In genomic region chr7:109837651-109838050, GRCm38 (mm10) we compare ENCODE assay signal across 25 mouse cellular contexts.
"Had no signal": no experiment of that assay in that cellular context is flagged by ENCODE, and none has a peak within 500 bp of the region (broad histone marks: within the 10 kb centered on the region; RNA-seq: fewer than 3 reads in every experiment).

No protein-coding gene starts in this region.

- H3K9ac ChIP-seq: heart, embryonic 13.5 days; heart, embryonic 15.5 days; hindbrain, embryonic 13.5 days; hindbrain, embryonic 15.5 days; kidney, embryonic 15.5 days; limb, embryonic 12.5 days had no signal

- H3K4me2 ChIP-seq: heart, embryonic 11.5 days; hindbrain, embryonic 13.5 days; hindbrain, embryonic 15.5 days; kidney, embryonic 15.5 days; limb, embryonic 12.5 days had no signal

- H3K4me1 ChIP-seq: kidney, embryonic 15.5 days; limb, embryonic 12.5 days had no signal

- H3K4me3 ChIP-seq: heart, adult 2 months; heart, embryonic 13.5 days; heart, embryonic 15.5 days; hindbrain, embryonic 13.5 days; hindbrain, embryonic 15.5 days; kidney, embryonic 15.5 days; layer of hippocampus, adult 2 months; left cerebral cortex, adult 2 months; limb, embryonic 10.5 days; limb, embryonic 12.5 days had no signal

- ATAC-seq: hindbrain, postnatal 0 days; intestine, embryonic 16.5 days had no signal

- DNase-seq: gastrocnemius, postnatal 14 days; gastrocnemius, postnatal 36 days; heart, adult 11 months; heart, adult 2 months; heart, postnatal 14 days; heart, postnatal 36 days; kidney, adult 11 months; kidney, adult 2 months; kidney, adult 9 months; kidney, postnatal 14 days; kidney, postnatal 36 days; liver had no signal

- H3K27me3 ChIP-seq: heart, embryonic 13.5 days; heart, embryonic 15.5 days; hindbrain, embryonic 15.5 days; kidney, embryonic 15.5 days; limb, embryonic 12.5 days had no signal

- H3K36me3 ChIP-seq: heart, embryonic 13.5 days; heart, embryonic 15.5 days; hindbrain, embryonic 13.5 days; hindbrain, embryonic 15.5 days; kidney, embryonic 15.5 days; limb, embryonic 10.5 days; limb, embryonic 12.5 days had no signal

- H3K9me3 ChIP-seq: heart, embryonic 13.5 days; heart, embryonic 15.5 days; hindbrain, embryonic 13.5 days; hindbrain, embryonic 15.5 days; kidney, embryonic 15.5 days; limb, embryonic 10.5 days; limb, embryonic 12.5 days had no signal

- H3K27ac ChIP-seq: heart, adult 2 months; hindbrain, embryonic 13.5 days; hindbrain, embryonic 15.5 days; hindbrain, postnatal 0 days; kidney, embryonic 15.5 days; kidney, postnatal 0 days; layer of hippocampus, adult 2 months; left cerebral cortex, adult 2 months; limb, embryonic 10.5 days; limb, embryonic 12.5 days had no signal
